Mouse (Mus musculus) T-helper 2 cell (primary cell): ENCODE data around the gene Iars.
"Not testable (repeated sequence)": the region's sequence is repeated elsewhere in the genome, so short reads cannot be mapped to it uniquely, and the experiment has no call there.

Source experiments
- in situ Hi-C: fragments of 300-600 bp; cut with MboI, MseI; formaldehyde crosslinking; loops from one replicate; pipeline ENCODE4 v1.15.1; 2025; ENCODE audit warnings: high pct_unique_total_duplicates

Gene Iars

DNA sequence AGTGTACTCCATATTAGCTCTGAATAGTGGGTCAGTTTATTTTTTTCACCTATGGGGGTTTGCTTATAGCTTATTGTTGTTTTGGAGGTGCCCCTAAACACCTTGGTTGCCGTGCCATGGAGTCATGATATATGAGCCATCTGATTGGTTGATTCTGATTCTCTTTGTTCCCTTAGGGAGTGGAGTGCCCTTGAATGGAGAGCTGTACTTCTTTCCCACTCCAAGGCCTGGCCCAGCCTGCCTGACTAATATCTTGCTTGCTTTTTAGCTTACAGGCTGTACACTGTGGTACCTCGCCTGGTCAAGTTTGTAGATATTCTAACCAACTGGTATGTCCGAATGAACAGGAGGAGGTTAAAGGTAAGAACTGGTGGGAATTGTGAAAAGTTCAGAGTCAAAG is 37.4 kb downstream of the Iars start:
- in situ Hi-C loops, result loop anchor here (10.0 to 25.0 kb wide), 2 partner anchors 807 to 1955 kb away; no protein-coding TSS in a partner anchor

GRCm38 (mm10) chr13:49736430-49736829 is 54.5 kb downstream of the Iars start:
- in situ Hi-C loops, result no loop called here

- in situ Hi-C loops, result no loop called here
Measured at GRCm38 (mm10) chr13:49738011-49738410, 56.1 kb downstream of the Iars start.

GRCm38 (mm10) chr13:49741285-49742040 is 59.6 kb downstream of the Iars start:
- in situ Hi-C loops, result no loop called here

DNA sequence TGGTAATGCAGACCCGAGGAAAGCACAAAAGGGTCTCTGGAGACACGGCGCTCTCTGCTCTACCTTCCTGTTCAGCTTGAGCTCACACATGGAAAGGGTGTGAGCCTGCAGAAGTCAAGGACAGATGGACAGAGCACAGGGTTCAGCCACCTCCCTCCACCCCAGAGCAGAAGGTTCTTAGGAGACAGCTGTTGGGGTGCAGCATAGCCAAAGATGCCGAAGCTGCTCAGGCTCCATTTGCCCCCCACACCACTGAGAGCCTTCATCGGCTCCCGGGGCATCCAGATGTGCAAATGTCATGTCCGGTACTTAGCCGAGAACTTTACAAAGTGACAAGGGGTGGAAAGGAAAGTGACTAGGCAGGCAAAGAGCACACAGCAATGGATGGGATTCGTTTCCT is 74.7 kb downstream of the Iars start:
- in situ Hi-C loops, result no loop called here

DNA sequence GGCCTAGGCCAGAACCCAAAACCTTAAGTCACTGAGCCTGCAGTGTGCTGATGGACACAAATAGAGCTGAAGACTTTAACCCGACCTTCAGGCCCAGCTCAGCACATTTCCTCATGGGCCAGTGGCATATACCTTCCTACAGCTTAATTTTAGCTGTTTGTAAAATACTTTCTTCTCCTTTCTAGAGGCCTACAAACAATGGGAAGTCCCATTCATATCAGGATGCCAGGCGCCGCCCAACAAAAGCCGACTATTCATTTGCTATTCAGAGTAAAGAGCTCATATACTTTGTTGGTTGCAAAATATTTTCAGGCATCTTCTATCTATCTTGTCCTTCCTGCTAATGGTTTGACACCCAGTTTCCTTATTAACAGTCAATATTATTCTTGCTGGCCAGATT is 76.1 kb downstream of the Iars start:
- in situ Hi-C loops, result no loop called here

DNA sequence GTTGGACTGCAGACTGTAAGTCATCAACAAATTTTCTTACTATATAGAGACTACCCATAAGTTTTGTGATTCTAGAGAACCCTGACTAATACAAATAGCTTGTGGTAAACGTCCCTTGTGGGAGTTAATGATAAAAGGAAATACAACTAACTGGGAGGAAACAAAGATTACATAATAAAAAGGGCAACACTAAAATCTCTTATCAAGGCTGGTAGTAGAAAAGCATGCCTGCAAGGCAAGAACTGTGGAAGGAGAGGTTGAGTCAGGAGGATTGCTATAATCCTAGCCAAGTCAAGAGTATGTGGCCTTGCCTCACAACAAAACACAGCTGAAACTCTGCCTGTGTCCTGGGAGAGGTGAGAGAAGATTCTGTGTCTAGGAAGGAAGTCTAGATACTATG is 78.8 kb downstream of the Iars start:
- in situ Hi-C loops, result no loop called here

- in situ Hi-C loops, result no loop called here
Measured at GRCm38 (mm10) chr13:49762208-49762607, 80.3 kb downstream of the Iars start.

GRCm38 (mm10) chr13:49765306-49765705 is 83.4 kb downstream of the Iars start:
- in situ Hi-C loops, result no loop called here

GRCm38 (mm10) chr13:49766269-49766668 is 84.4 kb downstream of the Iars start:
- in situ Hi-C loops, result no loop called here

DNA sequence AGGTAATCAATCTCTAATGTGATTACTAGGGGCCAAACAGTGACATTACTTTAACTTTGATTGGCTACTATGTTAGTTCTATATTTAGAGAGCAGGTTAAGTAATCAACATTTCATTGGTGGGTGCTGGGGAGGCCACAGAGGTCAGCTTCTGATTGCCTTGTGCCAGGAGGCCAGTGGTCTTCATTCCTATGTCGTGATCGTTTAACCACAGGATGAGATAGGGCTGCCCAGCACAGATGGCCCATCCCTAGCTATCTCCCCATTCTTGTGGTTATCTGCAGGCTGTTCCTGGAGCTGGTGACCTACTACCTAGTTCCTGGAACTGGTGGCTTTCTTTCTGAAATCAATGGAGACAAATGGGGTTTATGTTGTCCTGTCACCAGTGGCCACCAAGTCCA is 86.1 kb downstream of the Iars start:
- in situ Hi-C loops, result no loop called here

- in situ Hi-C loops, result no loop called here
Measured at GRCm38 (mm10) chr13:49769111-49769510, 87.2 kb downstream of the Iars start.

DNA sequence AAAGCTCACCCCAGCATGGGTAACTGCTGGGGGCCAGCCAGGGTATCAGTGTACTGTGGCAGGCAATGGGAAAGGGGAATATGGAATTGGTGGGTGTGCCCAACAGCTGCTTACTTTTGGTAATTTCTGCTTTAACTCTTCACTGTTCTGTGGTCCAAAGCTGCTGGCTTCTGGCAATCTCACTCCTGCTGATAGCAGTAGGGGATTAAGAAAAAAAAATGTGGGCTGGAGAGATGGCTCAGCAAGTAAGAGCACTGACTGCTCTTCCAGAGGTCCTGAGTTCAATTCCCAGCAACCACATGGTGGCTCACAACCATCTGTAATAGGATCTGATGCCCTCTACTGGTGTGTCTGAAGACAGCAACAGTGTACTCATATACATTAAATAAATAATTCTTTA is 89.6 kb downstream of the Iars start:
- in situ Hi-C loops, result not testable (repeated sequence)
